Mouse (Mus musculus) testis, adult 2 months (tissue): ENCODE results near the gene Cdc14a.

Experiments
- CTCF ChIP-seq: fragments of 200-500 bp; IDR thresholded peaks from 2 replicates; pipeline ENCODE4 v1.5.1; 2012; ENCODE audit warnings: low read depth, mild to moderate bottlenecking, inconsistent platforms, low read length, moderate library complexity; ENCODE audit not compliant: control insufficient read depth, insufficient read depth, insufficient replicate concordance
- POLR2A ChIP-seq: fragments of 200-500 bp; IDR thresholded peaks from 2 replicates; pipeline ENCODE4 v1.6.1; 2012; ENCODE audit warnings: low read depth, mild to moderate bottlenecking, inconsistent platforms, low read length, moderate library complexity; ENCODE audit not compliant: control insufficient read depth

- TF ChIP-seq CTCF (no peak), POLR2A (no peak)
Measured at GRCm38 (mm10) chr3:116333711-116334110, 90.1 kb downstream of the Cdc14a start.
